Mouse (Mus musculus) ES-E14 (cell line): ENCODE measurements at regions not wholly inside any gene's neighbourhood (a gene's known extent, or its start where the extent isn't known, plus 50 kb on each side); places are given as distances from the start of the nearest gene placed in this dataset.

ENCODE experiments used
- DNase-seq: peaks from one replicate; pipeline ENCODE4 v3.0.0-alpha.2; 2013; ENCODE audit warnings: low read depth, low spot score
- H3K27ac ChIP-seq: 2 replicates; pipeline ENCODE4 v1.5.1; 2012; ENCODE audit warnings: low read depth, mild to moderate bottlenecking, low read length, moderate library complexity, mixed read lengths; ENCODE audit not compliant: poor library complexity, insufficient read depth, severe bottlenecking
- H3K36me3 ChIP-seq: 2 replicates; pipeline ENCODE4 v1.6.1; 2012; ENCODE audit warnings: mild to moderate bottlenecking, low read length, moderate library complexity, mixed read lengths; ENCODE audit not compliant: control insufficient read depth, poor library complexity, insufficient read depth, severe bottlenecking
- H3K4me1 ChIP-seq, 2 experiments: fragments of 150-350 bp in 1 of 2; sonication (generic) in 1 of 2; 2 replicates each; pipeline ENCODE4 v1.6.1; 2012; ENCODE audit warnings: low read length in 2 of 2, mild to moderate bottlenecking in 1 of 2, mixed read lengths in 1 of 2; ENCODE audit not compliant: control insufficient read depth in 2 of 2, insufficient read depth in 2 of 2, poor library complexity in 1 of 2
- H3K4me3 ChIP-seq, 2 experiments: fragments of 150-350 bp in 1 of 2; sonication (generic) in 1 of 2; 2 replicates each; pipeline ENCODE4 v1.5.1; 2012; ENCODE audit warnings: low read length in 2 of 2, low read depth in 1 of 2, mild to moderate bottlenecking in 1 of 2, mixed read lengths in 1 of 2; ENCODE audit not compliant: insufficient read depth in 1 of 2, poor library complexity in 1 of 2, severe bottlenecking in 1 of 2
- H3K9ac ChIP-seq: 2 replicates; pipeline ENCODE4 v1.6.1; 2012; ENCODE audit warnings: low read depth, mild to moderate bottlenecking, low read length, mixed read lengths; ENCODE audit not compliant: poor library complexity, insufficient read depth, severe bottlenecking
- H3K9me3 ChIP-seq: fragments of 150-350 bp; sonication (generic); 2 replicates; pipeline ENCODE4 v1.6.1; 2012; ENCODE audit warnings: low read depth, mild to moderate bottlenecking, low read length; ENCODE audit not compliant: control insufficient read depth, insufficient read depth
- CHD2 ChIP-seq: IDR thresholded peaks from 2 replicates; pipeline ENCODE4 v1.6.1; 2014; ENCODE audit warnings: mild to moderate bottlenecking, low read depth, low read length, inconsistent platforms
- HCFC1 ChIP-seq: IDR thresholded peaks from 2 replicates; pipeline ENCODE4 v1.6.1; 2012; ENCODE audit warnings: low read length, inconsistent platforms, borderline replicate concordance; ENCODE audit not compliant: insufficient read depth
- MAFK ChIP-seq: IDR thresholded peaks from 2 replicates; pipeline ENCODE4 v1.6.1; 2014; ENCODE audit warnings: mild to moderate bottlenecking, low read depth, low read length, inconsistent platforms; ENCODE audit not compliant: insufficient read depth
- ZC3H11A ChIP-seq: IDR thresholded peaks from 2 replicates; pipeline ENCODE4 v1.6.1; 2012; ENCODE audit warnings: low read depth, mild to moderate bottlenecking, inconsistent platforms, low read length, borderline replicate concordance
- ZNF384 ChIP-seq: IDR thresholded peaks from 2 replicates; pipeline ENCODE4 v1.6.1; 2012; ENCODE audit warnings: low read depth, low read length, inconsistent platforms
- in situ Hi-C, 2 experiments: fragments of 600-800 bp; cut with MboI; formaldehyde crosslinking; loops; one replicate each; pipeline ENCODE4 v1.15.1; 2025; ENCODE audit warnings: low sequenced_read_pairs in 2 of 2, inconsistent platforms in 1 of 2; ENCODE audit not compliant: unreplicated experiment in 2 of 2

DNA sequence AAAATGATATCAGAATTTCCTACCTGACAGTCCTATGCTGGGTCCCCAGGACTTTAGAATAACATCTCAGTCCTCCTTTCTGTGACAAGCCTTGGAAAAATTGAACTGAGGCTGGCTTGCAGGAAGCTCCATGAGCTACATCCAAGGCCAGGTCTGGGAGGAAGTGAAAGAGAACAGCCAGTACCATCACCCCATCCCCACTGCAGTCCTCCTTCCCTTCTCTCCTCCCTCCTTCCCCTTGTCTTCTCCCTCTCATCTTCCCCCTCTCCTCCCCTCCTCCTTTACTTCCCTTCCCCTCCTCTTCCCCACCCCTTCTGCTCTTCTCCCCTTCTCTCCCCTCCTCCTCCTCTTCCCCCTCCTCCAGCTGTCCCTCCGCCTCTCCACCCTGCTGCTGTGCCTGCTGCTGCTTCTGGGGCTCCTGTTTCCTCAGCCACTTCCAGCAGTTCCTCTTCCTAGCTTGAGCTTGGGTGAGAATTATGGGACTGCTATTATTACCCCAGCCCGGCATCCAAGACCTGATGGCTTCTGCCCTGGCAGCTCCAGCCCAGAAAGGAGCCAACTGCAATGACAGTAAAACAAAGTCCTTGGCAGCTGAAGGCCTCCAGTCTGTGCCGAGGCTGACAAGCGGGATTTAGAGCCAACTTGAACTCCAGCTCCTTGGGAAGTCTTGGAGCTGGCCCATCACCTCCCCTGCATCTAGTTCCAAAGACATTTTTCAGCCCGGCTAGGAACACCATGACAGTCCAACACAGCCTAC, 120.8 kb downstream of the Cdc5l start:
- no peaks in the 10 kb centered on the region for H3K4me1 ChIP-seq
- H3K9me3 ChIP-seq: no peaks in the 10 kb centered on the region
- no peak overlapping the region for H3K9ac ChIP-seq
- no peaks in the 10 kb centered on the region for H3K36me3 ChIP-seq
- DNase-seq: no peak
- no peak overlapping the region for H3K27ac ChIP-seq
- in situ Hi-C loops: no loop called here
- no peak overlapping the region for H3K4me3 ChIP-seq
- TF ChIP-seq HCFC1 (no peak), MAFK (no peak), ZNF384 (no peak), ZC3H11A (no peak), CHD2 (no peak)

DNA sequence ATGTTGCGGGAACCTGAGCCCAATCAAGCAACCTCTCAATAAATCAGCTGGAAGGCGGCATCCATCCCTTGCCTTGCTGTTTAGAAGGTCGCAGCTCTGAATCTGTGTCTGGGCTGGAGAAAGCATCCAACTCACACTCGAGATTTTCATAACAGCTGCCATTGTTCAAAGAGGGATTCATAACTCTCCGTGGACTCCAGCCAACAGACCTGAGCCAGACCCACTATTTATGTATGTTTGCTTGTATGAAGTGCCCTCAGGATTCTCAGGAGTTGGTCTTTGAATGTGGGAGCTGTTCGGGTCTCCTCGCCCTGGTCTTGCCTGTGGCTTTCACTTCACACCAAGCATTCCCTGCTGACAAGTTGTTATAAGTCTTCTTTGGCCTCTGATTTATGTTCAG, 127.0 kb downstream of the Cdc5l start:
- TF ChIP-seq MAFK (no peak), ZNF384 (no peak), ZC3H11A (no peak), HCFC1 (no peak), CHD2 (no peak)
- Histone ChIP-seq H3K9me3 (no peaks in the 10 kb centered on the region), H3K36me3 (no peaks in the 10 kb centered on the region), H3K9ac (no peak overlapping the region), H3K27ac (no peak overlapping the region), H3K4me1 (no peaks in the 10 kb centered on the region), H3K4me3 (no peak overlapping the region)
- in situ Hi-C loops: no loop called here
- no peak for DNase-seq

DNA sequence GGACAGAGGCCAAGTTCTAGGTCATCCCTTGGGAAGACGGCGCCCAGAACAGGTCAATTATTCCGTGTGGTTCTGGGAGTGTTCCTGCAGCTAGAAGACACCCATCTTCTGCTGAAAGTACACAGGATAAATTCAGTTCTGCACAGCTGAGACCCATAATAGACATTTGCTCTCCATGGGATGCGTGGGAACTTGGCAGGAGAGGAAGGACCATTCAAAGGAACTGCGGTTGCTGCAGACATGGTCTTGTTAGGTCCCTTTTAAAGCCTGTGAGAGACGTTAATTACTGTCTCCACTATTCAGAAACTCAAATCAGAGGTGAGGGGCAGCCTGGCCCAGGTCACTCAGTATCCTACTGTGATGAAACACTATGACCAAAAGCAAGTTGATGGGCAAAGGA, 130.4 kb downstream of the Cdc5l start:
- no peak overlapping the region for H3K4me3 ChIP-seq
- H3K27ac ChIP-seq: no peak overlapping the region
- H3K9me3 ChIP-seq: no peaks in the 10 kb centered on the region
- TF ChIP-seq CHD2: no peak
- no peak for TF ChIP-seq ZC3H11A
- no peak for TF ChIP-seq ZNF384
- no peak for TF ChIP-seq MAFK
- no peak for TF ChIP-seq HCFC1
- H3K9ac ChIP-seq: no peak overlapping the region
- in situ Hi-C loops: no loop called here
- H3K36me3 ChIP-seq: no peaks in the 10 kb centered on the region
- no peaks in the 10 kb centered on the region for H3K4me1 ChIP-seq
- DNase-seq: no peak

DNA sequence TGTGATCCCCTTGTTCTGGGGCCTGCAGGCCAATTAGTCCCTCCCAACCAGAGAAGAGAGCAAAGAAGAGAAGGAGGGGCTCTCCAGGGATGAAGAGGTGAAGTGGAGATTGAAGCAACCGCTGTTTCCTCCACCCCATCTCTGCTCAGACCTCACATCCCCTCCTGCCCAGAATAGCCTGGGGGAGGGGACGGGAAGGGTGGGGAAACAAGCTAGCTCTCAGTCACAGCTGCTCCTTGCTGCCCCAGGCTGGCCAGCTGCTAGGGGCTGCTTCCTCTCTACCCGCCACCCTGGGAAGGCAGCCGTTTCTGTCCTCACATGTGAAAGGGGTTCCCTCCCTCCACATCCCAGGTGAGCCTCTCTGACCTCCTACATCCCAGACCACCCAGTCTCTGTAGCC, 135.2 kb downstream of the Cdc5l start:
- no peaks in the 10 kb centered on the region for H3K36me3 ChIP-seq
- H3K4me1 ChIP-seq: peaks cover 0 to 3% of the 10 kb centered on the region in 2 experiments; a peak in 1 of 4 replicates
- no peak for DNase-seq
- no peak overlapping the region for H3K9ac ChIP-seq
- no peak overlapping the region for H3K27ac ChIP-seq
- TF ChIP-seq HCFC1: no peak
- TF ChIP-seq ZC3H11A: no peak
- TF ChIP-seq MAFK: no peak
- no peak for TF ChIP-seq ZNF384
- no peak for TF ChIP-seq CHD2
- no peaks in the 10 kb centered on the region for H3K9me3 ChIP-seq
- no peak overlapping the region for H3K4me3 ChIP-seq
- in situ Hi-C loops: no loop called here
